Mouse (Mus musculus): ENCODE data around the gene Pld2. TPM values are rescaled to one million over a fixed set of nuclear protein-coding genes. Genes with fewer than 3 reads are reported as not detected.

The Pld2 gene
- polyA plus RNA-seq, 1 experiment from 2014 or later, result 4.7 TPM

DNA sequence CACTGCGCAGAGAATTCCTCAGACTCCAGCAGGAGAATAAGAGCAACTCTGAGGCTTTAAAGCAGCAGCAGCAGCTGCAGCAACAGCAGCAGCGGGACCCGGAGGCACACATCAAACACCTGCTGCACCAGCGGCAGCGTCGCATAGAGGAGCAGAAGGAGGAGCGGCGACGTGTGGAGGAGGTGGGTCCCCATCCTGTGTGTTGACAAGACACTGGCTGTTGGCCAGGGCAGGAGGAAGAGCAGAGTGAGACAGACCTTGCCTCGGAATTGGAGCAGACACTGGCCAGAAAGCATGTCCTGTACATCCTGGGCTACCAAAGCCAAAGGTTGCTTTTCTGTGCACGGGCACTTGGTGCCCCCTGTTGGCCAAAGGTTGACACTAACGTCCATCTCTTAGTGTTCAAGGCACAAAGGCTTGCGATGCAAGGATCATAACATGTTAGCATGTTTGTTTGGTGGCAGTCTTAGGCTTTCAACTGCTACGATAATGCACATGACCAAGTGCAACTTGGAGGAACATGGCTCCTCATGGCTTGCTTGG, 65.2 kb downstream of the Pld2 start:
- no peak overlapping the region for H3K4me3 ChIP-seq
- H3K4me1 ChIP-seq, result 0 out of 2 replicates have a peak, but pooled peaks cover 2% of the 10 kb centered on the region
- peaks cover 76% of the 10 kb centered on the region for H3K36me3 ChIP-seq
- no peak overlapping the region for H3K9ac ChIP-seq
- no peaks in the 10 kb centered on the region for H3K27me3 ChIP-seq (replicated peaks)
- no peak overlapping the region for H3K4me2 ChIP-seq (replicated peaks)
- ATAC-seq (ENCODE audit: low FRiP score, low read depth), result no peak
- no peak overlapping the region for H3K27ac ChIP-seq
- WGBS, result 72% methylated on average over 14 of the region's 14 CpGs
- H3K9me3 ChIP-seq, result no peaks in the 10 kb centered on the region

DNA sequence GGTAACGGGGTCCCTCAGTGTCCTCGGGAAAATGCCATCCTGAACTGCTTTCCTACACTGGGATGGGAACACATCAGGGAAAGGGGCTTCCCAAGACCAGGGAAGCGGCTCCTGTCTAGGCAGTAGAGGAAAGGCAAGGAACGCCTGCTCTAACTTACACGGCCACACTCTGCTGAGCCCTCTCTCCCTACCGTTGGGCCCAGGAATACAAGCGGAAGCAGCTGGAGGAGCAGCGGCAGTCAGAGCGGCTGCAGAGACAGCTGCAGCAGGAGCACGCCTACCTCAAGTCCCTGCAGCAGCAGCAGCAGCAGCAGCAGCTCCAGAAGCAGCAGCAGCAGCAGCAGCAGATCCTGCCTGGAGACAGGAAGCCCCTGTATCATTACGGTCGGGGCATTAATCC, 66.9 kb downstream of the Pld2 start:
- 80% methylated on average over 12 of the region's 12 CpGs for WGBS
- Histone ChIP-seq H3K27ac (no peak overlapping the region), H3K4me3 (no peak overlapping the region), H3K27me3 (replicated peaks) (no peaks in the 10 kb centered on the region), H3K4me2 (replicated peaks) (no peak overlapping the region), H3K4me1 (0 out of 2 replicates have a peak, but pooled peaks cover 2% of the 10 kb centered on the region), H3K9ac (no peak overlapping the region), H3K9me3 (no peaks in the 10 kb centered on the region), H3K36me3 (peaks cover 86% of the 10 kb centered on the region)
- no peak for ATAC-seq (ENCODE audit: low FRiP score, low read depth)

DNA sequence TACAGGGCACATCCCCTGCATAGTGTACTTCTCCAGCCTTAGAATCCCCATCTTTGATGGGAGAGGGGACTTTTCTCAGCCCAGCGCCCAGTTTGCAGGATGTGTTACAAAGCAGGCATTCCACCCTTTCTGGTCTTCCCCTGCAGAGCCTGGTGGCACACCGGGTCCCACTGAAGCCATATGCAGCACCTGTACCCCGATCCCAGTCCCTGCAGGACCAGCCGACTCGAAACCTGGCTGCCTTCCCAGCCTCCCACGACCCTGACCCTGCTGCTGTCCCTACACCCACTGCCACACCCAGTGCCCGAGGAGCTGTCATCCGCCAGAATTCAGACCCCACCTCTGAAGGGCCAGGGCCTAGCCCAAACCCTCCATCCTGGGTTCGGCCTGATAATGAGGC, 67.7 kb downstream of the Pld2 start:
- ATAC-seq (ENCODE audit: low FRiP score, low read depth), result no peak
- no peak overlapping the region for H3K4me2 ChIP-seq (replicated peaks)
- no peak overlapping the region for H3K9ac ChIP-seq
- H3K27ac ChIP-seq, result no peak overlapping the region
- WGBS, result 93% methylated on average over 9 of the region's 9 CpGs
- H3K36me3 ChIP-seq, result peaks cover 86% of the 10 kb centered on the region
- no peaks in the 10 kb centered on the region for H3K9me3 ChIP-seq
- no peaks in the 10 kb centered on the region for H3K27me3 ChIP-seq (replicated peaks)
- H3K4me1 ChIP-seq, result 0 out of 2 replicates have a peak, but pooled peaks cover 2% of the 10 kb centered on the region
- no peak overlapping the region for H3K4me3 ChIP-seq

Other genes with a start within 250 kb of the Pld2 start
- not detected in 2 replicates for gene Alox12e, start 217.4 kb upstream of the Pld2 start, polyA plus RNA-seq (2016; fragmentation: Nextera tagmentation; extraction: Ambion mirVana)
- 0.13 TPM in 1 of 2 replicates, not detected in the other for gene Alox15, start 188.0 kb upstream of the Pld2 start, polyA plus RNA-seq (2016; fragmentation: Nextera tagmentation; extraction: Ambion mirVana)
- 37.6 and 38.2 TPM in 2 replicates for gene Pelp1, start 130.0 kb upstream of the Pld2 start, polyA plus RNA-seq (2016; fragmentation: Nextera tagmentation; extraction: Ambion mirVana)
- 36.0 and 36.4 TPM in 2 replicates for gene Arrb2, start 107.4 kb upstream of the Pld2 start, polyA plus RNA-seq (2016; fragmentation: Nextera tagmentation; extraction: Ambion mirVana)
- gene Med11, start 88.1 kb upstream of the Pld2 start, polyA plus RNA-seq (2016; fragmentation: Nextera tagmentation; extraction: Ambion mirVana), result 35.8 and 38.8 TPM in 2 replicates
- 0.34 and 0.63 TPM in 2 replicates for gene Zmynd15, start 80.6 kb upstream of the Pld2 start, polyA plus RNA-seq (2016; fragmentation: Nextera tagmentation; extraction: Ambion mirVana)
- 3.5 and 3.9 TPM in 2 replicates for gene Cxcl16, start 80.1 kb upstream of the Pld2 start, polyA plus RNA-seq (2016; fragmentation: Nextera tagmentation; extraction: Ambion mirVana)
- gene Tm4sf5, start 34.8 kb upstream of the Pld2 start, polyA plus RNA-seq (2016; fragmentation: Nextera tagmentation; extraction: Ambion mirVana), result not detected in 2 replicates
- not detected in 2 replicates for gene Vmo1, start 25.4 kb upstream of the Pld2 start, polyA plus RNA-seq (2016; fragmentation: Nextera tagmentation; extraction: Ambion mirVana)
- 0.22 and 0.42 TPM in 2 replicates for gene Gltpd2, start 20.9 kb upstream of the Pld2 start, polyA plus RNA-seq (2016; fragmentation: Nextera tagmentation; extraction: Ambion mirVana)
- gene Psmb6, start 14.7 kb upstream of the Pld2 start, polyA plus RNA-seq (2016; fragmentation: Nextera tagmentation; extraction: Ambion mirVana), result 779 and 832 TPM in 2 replicates
- gene Gm40193, start 7.1 kb upstream of the Pld2 start, polyA plus RNA-seq (2016; fragmentation: Nextera tagmentation; extraction: Ambion mirVana), result not detected in 2 replicates
- gene Mink1, start 22.8 kb downstream of the Pld2 start, polyA plus RNA-seq (2016; fragmentation: Nextera tagmentation; extraction: Ambion mirVana), result 15.8 and 16.6 TPM in 2 replicates
- not detected in 2 replicates for gene 4930544D05Rik, start 75.8 kb downstream of the Pld2 start, polyA plus RNA-seq (2016; fragmentation: Nextera tagmentation; extraction: Ambion mirVana)
- not detected in 2 replicates for gene Chrne, start 79.2 kb downstream of the Pld2 start, polyA plus RNA-seq (2016; fragmentation: Nextera tagmentation; extraction: Ambion mirVana)
- 0.26 and 0.49 TPM in 2 replicates for gene Gp1ba, start 99.1 kb downstream of the Pld2 start, polyA plus RNA-seq (2016; fragmentation: Nextera tagmentation; extraction: Ambion mirVana)
- 91.0 and 101 TPM in 2 replicates for gene Rnf167, start 107.2 kb downstream of the Pld2 start, polyA plus RNA-seq (2016; fragmentation: Nextera tagmentation; extraction: Ambion mirVana)
- gene Slc25a11, start 107.4 kb downstream of the Pld2 start, polyA plus RNA-seq (2016; fragmentation: Nextera tagmentation; extraction: Ambion mirVana), result 152 TPM in 2 replicates
- gene Pfn1, start 114.6 kb downstream of the Pld2 start, polyA plus RNA-seq (2016; fragmentation: Nextera tagmentation; extraction: Ambion mirVana), result 1,155 and 1,157 TPM in 2 replicates
- 19.3 and 20.1 TPM in 2 replicates for gene Eno3, start 117.1 kb downstream of the Pld2 start, polyA plus RNA-seq (2016; fragmentation: Nextera tagmentation; extraction: Ambion mirVana)
- gene Spag7, start 129.4 kb downstream of the Pld2 start, polyA plus RNA-seq (2016; fragmentation: Nextera tagmentation; extraction: Ambion mirVana), result 154 and 158 TPM in 2 replicates
- gene Camta2, start 148.0 kb downstream of the Pld2 start, polyA plus RNA-seq (2016; fragmentation: Nextera tagmentation; extraction: Ambion mirVana), result 15.2 and 16.7 TPM in 2 replicates
- gene Inca1, start 160.1 kb downstream of the Pld2 start, polyA plus RNA-seq (2016; fragmentation: Nextera tagmentation; extraction: Ambion mirVana), result 0.71 and 0.86 TPM in 2 replicates
- 2.3 and 2.8 TPM in 2 replicates for gene Kif1c, start 160.5 kb downstream of the Pld2 start, polyA plus RNA-seq (2016; fragmentation: Nextera tagmentation; extraction: Ambion mirVana)
- 10.9 and 12.4 TPM in 2 replicates for gene Zfp3, start 224.1 kb downstream of the Pld2 start, polyA plus RNA-seq (2016; fragmentation: Nextera tagmentation; extraction: Ambion mirVana)

Data from neural tube, embryonic 12.5 days (tissue).